Mouse (Mus musculus) G1E (cell line): Measurements from ENCODE around the gene Slc22a15.

Source experiments
- CTCF ChIP-seq: IDR thresholded peaks from 2 replicates; pipeline ENCODE4 v1.5.1; 2012; ENCODE audit warnings: low read depth, low read length, inconsistent platforms, mixed read lengths
- GATA1 ChIP-seq: IDR thresholded peaks from 2 replicates; pipeline ENCODE4 v1.6.1; 2012; ENCODE audit warnings: borderline replicate concordance, low read length, inconsistent platforms, mixed read lengths

DNA sequence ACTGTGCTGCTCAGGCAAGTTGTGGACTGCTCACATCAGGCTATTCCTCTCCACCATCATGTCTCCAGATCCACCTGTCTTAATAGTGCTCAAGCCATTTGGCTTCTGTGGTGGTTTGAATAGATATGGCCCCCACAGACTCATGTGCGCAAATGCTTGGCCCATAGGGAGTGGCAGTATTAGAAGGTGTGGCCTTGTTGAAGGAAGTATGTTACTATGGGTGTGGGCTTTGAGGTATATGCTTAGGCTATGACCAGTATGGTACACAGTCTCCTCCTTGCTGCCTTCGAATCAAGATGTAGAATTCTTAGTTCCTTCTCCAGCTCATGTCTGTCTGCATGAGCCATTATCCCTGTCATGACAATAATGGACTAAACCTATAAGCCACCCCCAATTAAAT lies 9.6 kb upstream of the Slc22a15 start:
- no peak for TF ChIP-seq CTCF
- no peak for TF ChIP-seq GATA1
